In genomic region chr8:108387160-108387912, GRCm38 (mm10) we compare ENCODE assay signal across 9 mouse cellular contexts.
A peak's percentile ranks its signal among the peaks of the same experiment; 100 is the strongest.
DNase-seq lines count a peak whose midpoint lies in the region; ATAC-seq lines count a peak whose summit lies in the region.
"Had no signal": no experiment of that assay in that cellular context is flagged by ENCODE, and none has a peak within 500 bp of the region (broad histone marks: within the 10 kb centered on the region; RNA-seq: fewer than 3 reads in every experiment).

No protein-coding gene starts in this region.

- ATAC-seq in forebrain, embryonic 15.5 days (replicated peaks): peak; percentile 60; the same call in 1 of the 2 replicates
- peak; percentile 80 to 82 for ATAC-seq in hematopoietic stem cell, adult 5-6 weeks (replicated peaks in 1 of 2; ENCODE audit: insufficient read depth in 1 of 2, low FRiP score in 2 of 2, low TSS enrichment in 1 of 2, low read depth in 1 of 2, poor library complexity in 2 of 2, severe bottlenecking in 2 of 2)
- ATAC-seq in midbrain, embryonic 14.5 days (ENCODE audit: low FRiP score, low TSS enrichment): peak; percentile 87

- peaks cover 18% of the 10 kb centered on the region for H3K4me1 ChIP-seq in forebrain, embryonic 15.5 days
- peaks cover 26% of the 10 kb centered on the region for H3K4me1 ChIP-seq in midbrain, embryonic 14.5 days (ENCODE audit: control insufficient read depth, insufficient read depth, low read length)

- H3K36me3 ChIP-seq in forebrain, embryonic 15.5 days: no peaks in the 10 kb centered on the region
- no peaks in the 10 kb centered on the region for H3K36me3 ChIP-seq in midbrain, embryonic 14.5 days (ENCODE audit: control insufficient read depth, insufficient read depth, low read length)

- peak overlapping the region; percentile 17 for H3K4me3 ChIP-seq in forebrain, embryonic 15.5 days
- no peak overlapping the region for H3K4me3 ChIP-seq in midbrain, embryonic 14.5 days (replicated peaks; ENCODE audit: low read depth, low read length)
- H3K4me3 ChIP-seq: myocyte had no signal

- H3K9ac ChIP-seq in forebrain, embryonic 15.5 days (replicated peaks): 0 out of 2 replicates have a peak overlapping the region, but pooled peaks have one; percentile 17
- H3K9ac ChIP-seq in midbrain, embryonic 14.5 days (replicated peaks; ENCODE audit: low read length): no peak overlapping the region

- H3K4me2 ChIP-seq in forebrain, embryonic 15.5 days (replicated peaks): peak overlapping the region; percentile 41
- peak overlapping the region; percentile 34 for H3K4me2 ChIP-seq in midbrain, embryonic 14.5 days (ENCODE audit: low read length)

- H3K27me3 ChIP-seq in forebrain, embryonic 15.5 days: no peaks in the 10 kb centered on the region
- H3K27me3 ChIP-seq in midbrain, embryonic 14.5 days (ENCODE audit: control insufficient read depth, insufficient read depth, low read length): no peaks in the 10 kb centered on the region

- H3K27ac ChIP-seq in forebrain, embryonic 15.5 days (replicated peaks): no peak overlapping the region
- H3K27ac ChIP-seq in midbrain, embryonic 14.5 days (replicated peaks; ENCODE audit: low read depth, low read length): peak overlapping the region; percentile 58

- DNase-seq in Muller cell, postnatal 12 days (ENCODE audit: inconsistent ontology term): peak; percentile 68
- DNase-seq in adrenal gland, postnatal 14 days: peak; percentile 72
- peak; percentile 55 for DNase-seq in liver
- peak; percentile 86 for DNase-seq in midbrain, embryonic 14.5 days
- DNase-seq in ovary, postnatal 14 days (ENCODE audit: low spot score): no peak
- DNase-seq in frontal cortex, postnatal 36 days (ENCODE audit: low spot score in 2 of 2): no peak

- H3K9me3 ChIP-seq in forebrain, embryonic 15.5 days: no peaks in the 10 kb centered on the region
- H3K9me3 ChIP-seq in midbrain, embryonic 14.5 days (ENCODE audit: control insufficient read depth, low read length): no peaks in the 10 kb centered on the region

- WGBS in forebrain, embryonic 15.5 days: 8% methylated on average over 22 of the region's 22 CpGs
- WGBS in midbrain, embryonic 14.5 days: 6% methylated on average over 22 of the region's 22 CpGs

Comparison
In these comparisons a context has a peak if more than half of its experiments do, and no peak if none do; other contexts are left out.
1. DNase-seq: peak in Muller cell, postnatal 12 days (single experiment), adrenal gland, postnatal 14 days (single experiment), liver (single experiment) and midbrain, embryonic 14.5 days (single experiment); none in ovary, postnatal 14 days (single experiment) and frontal cortex, postnatal 36 days (0 of 2).
2. Peak in every context shown above with its lines, with median percentiles within 50 percentile points of each other: ATAC-seq.